Mouse (Mus musculus) kidney, embryonic 15.5 days (tissue): ENCODE measurements around the gene G6pc3. TPM values are rescaled to one million over a fixed set of nuclear protein-coding genes. Genes with fewer than 3 reads are reported as not detected.

Experiments used
- ATAC-seq: fragments of 200-750 bp; cut with Nextera tagmentation; replicated peaks from 2 replicates; pipeline ENCODE4 v1.8.0; 2017; ENCODE audit warnings: moderate TSS enrichment; ENCODE audit not compliant: low FRiP score
- H3K27ac ChIP-seq: fragments of 300-500 bp; sonication (generic); 2 replicates; pipeline ENCODE4 v1.5.1; 2015; ENCODE audit warnings: mild to moderate bottlenecking, inconsistent platforms
- H3K27me3 ChIP-seq: fragments of 300-500 bp; sonication (generic); 2 replicates; pipeline ENCODE4 v1.6.1; 2015; ENCODE audit warnings: inconsistent platforms
- H3K36me3 ChIP-seq: fragments of 300-500 bp; sonication (generic); 2 replicates; pipeline ENCODE4 v1.6.1; 2015; ENCODE audit warnings: inconsistent platforms
- H3K4me1 ChIP-seq: fragments of 300-500 bp; sonication (generic); 2 replicates; pipeline ENCODE4 v1.6.1; 2015; ENCODE audit warnings: inconsistent platforms
- H3K4me2 ChIP-seq: fragments of 300-500 bp; sonication (generic); 2 replicates; pipeline ENCODE4 v1.6.1; 2015; ENCODE audit warnings: moderate library complexity, mild to moderate bottlenecking, inconsistent platforms
- H3K4me3 ChIP-seq: fragments of 300-500 bp; sonication (generic); replicated peaks from 2 replicates; pipeline ENCODE4 v1.5.1; 2015; ENCODE audit warnings: mild to moderate bottlenecking, inconsistent platforms
- H3K9ac ChIP-seq: fragments of 300-500 bp; sonication (generic); 2 replicates; pipeline ENCODE4 v1.6.1; 2015; ENCODE audit warnings: mild to moderate bottlenecking, inconsistent platforms
- H3K9me3 ChIP-seq: fragments of 300-500 bp; sonication (generic); replicated peaks from 2 replicates; pipeline ENCODE4 v1.6.1; 2016; ENCODE audit warnings: inconsistent platforms
- WGBS: fragments of 180-500 bp; shearing (Covaris S2); methylation state at CpG from one replicate; pipeline ENCODE4 v1.1.7; 2015; ENCODE audit warnings: mixed read lengths; 5-methylcytosine and 5-hydroxymethylcytosine counted together
- microRNA-seq: library from miRNA; unstranded; fragments of <30 nt; microRNA quantifications from one replicate; pipeline ENCODE4, GENCODE M21; 2016
- polyA plus RNA-seq: library from polyadenylated mRNA; unstranded; fragments of >200 nt; fragmentation: Nextera tagmentation; extraction: Ambion mirVana; gene quantifications from 2 replicates; pipeline ENCODE4 v1.2.1, GENCODE M21; 2015

G6pc3 gene
- polyA plus RNA-seq, 1 experiment from 2014 or later = 43.4 TPM

DNA sequence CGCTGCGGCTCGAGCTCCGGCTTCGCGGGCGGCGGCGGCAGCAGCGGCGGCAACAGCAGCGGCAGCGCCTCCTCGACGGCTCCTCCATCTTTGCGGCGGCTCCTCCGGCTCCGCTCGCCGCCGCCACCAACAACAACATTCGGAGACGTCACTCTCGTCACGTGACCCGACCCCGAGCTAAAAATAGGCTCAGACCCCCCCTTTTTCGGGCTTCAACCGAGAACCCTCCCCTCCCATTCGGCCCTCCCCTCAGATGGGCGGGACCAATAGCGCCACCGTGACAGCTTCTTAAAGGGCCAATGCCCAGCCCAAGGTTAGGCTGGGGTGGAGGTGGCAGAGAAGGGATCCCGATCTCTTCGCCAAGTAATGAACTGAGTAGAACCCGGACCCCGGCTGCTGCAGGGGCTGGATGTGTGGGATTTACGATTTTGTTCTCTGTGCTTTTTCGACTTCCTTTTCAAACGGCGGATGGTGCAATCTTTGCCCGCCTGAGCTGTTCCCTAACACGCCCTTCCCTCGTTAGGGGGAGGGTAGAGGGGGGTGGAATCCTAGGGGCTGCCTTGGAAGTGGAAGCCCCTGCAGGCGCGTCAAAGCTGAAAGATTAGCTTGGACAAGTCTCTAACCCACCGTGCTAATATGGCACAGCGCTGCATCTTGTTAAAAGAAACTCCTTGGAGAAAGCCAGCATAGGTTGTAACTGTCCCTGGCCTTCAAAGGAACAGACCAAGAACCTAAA is 40.8 kb downstream of the G6pc3 start, which contains the start of gene Hdac5:
TSS of gene Hdac5 (minus strand) at position 161 of the 736 bp plus-strand sequence.
- Histone ChIP-seq H3K4me3 (peak within 1 kb of the TSS; percentile 82), H3K36me3 (no peaks in the 10 kb centered on the region), H3K9ac (peak within 1 kb of the TSS; percentile 69), H3K4me2 (peak within 1 kb of the TSS; percentile 91), H3K27me3 (no peaks in the 10 kb centered on the region), H3K9me3 (no peaks in the 10 kb centered on the region), H3K27ac (peak within 1 kb of the TSS; percentile 81), H3K4me1 (peaks cover 40% of the 10 kb centered on the region)
- WGBS = 3% methylated on average over 48 of the region's 49 CpGs
- ATAC-seq = peak; percentile 89

DNA sequence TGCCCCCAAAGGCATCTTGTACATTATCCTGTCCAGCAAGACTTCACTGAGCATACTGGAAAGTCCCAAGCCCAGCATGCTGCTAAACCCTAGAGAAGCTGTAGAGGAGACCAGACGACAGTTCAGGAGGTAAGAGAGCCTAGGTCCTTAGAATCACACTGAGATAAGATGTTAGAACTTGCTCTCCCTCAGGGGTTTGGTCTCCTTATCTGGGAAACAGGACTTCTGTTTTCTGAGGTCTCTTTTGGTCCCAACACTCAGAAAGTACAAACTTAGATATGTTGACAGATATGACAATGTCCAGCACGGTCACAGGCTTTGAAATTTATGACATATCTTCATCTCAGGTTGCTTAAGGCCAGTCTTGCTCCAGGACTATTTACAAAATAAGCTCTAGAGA is 46.6 kb downstream of the G6pc3 start:
- no peak overlapping the region for H3K9ac ChIP-seq
- no peak overlapping the region for H3K4me3 ChIP-seq
- H3K27ac ChIP-seq = no peak overlapping the region
- H3K36me3 ChIP-seq = no peaks in the 10 kb centered on the region
- no peak overlapping the region for H3K4me2 ChIP-seq
- no peaks in the 10 kb centered on the region for H3K4me1 ChIP-seq
- no peak for ATAC-seq
- no peaks in the 10 kb centered on the region for H3K9me3 ChIP-seq
- no peaks in the 10 kb centered on the region for H3K27me3 ChIP-seq
- 66% methylated on average over 2 of the region's 2 CpGs for WGBS

DNA sequence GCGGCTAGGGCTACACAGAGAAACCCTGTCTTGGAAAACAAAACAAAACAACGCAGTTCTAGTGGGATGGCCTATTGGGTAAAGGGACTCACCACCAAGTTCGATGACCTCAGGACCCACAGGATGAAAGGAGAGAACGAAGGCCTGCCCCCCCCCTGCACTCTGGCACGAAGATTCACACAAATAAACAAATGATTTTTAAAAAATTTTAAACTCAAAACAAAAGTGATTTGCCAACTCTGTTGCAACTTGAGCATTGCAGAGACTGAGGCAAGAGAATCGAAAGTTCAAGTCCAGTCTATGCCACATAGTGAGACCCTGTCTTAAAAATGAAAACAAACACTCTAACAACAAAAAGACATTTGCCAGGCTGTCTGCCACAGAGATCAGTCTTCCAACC is 51.2 kb downstream of the G6pc3 start:
- H3K27me3 ChIP-seq = no peaks in the 10 kb centered on the region; the same call in 1 of the 2 replicates
- no peaks in the 10 kb centered on the region for H3K36me3 ChIP-seq
- H3K4me3 ChIP-seq = no peak overlapping the region
- no peak overlapping the region for H3K4me2 ChIP-seq
- WGBS = 87% methylated on average over 6 of the region's 6 CpGs
- no peaks in the 10 kb centered on the region for H3K9me3 ChIP-seq
- no peak for ATAC-seq
- H3K4me1 ChIP-seq = peaks cover 12% of the 10 kb centered on the region
- H3K9ac ChIP-seq = no peak overlapping the region
- H3K27ac ChIP-seq = no peak overlapping the region

DNA sequence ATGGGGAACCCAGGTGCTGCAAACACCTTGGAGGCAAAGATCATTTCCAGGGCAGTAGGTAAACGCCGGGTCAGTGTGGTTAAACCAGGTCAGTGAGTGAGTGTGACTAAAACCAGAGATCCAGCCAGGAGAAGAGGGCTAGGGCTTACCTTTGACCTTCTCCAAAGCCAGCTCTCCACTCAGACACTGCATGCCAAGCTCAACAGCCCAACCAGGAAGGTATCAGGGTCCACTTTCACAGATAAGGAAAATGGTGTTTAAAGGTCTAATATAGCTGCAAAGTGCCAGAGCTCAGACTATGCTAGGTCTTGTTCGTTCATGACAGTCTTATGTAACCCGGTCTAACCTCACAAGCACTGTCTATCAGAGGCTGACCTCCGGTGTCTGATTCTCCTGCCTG is 51.8 kb downstream of the G6pc3 start:
- H3K27ac ChIP-seq = no peak overlapping the region
- no peak for ATAC-seq
- H3K9me3 ChIP-seq = no peaks in the 10 kb centered on the region
- WGBS = 84% methylated on average over 5 of the region's 5 CpGs
- no peaks in the 10 kb centered on the region for H3K36me3 ChIP-seq
- no peaks in the 10 kb centered on the region; the same call in 1 of the 2 replicates for H3K27me3 ChIP-seq
- peaks cover 12% of the 10 kb centered on the region for H3K4me1 ChIP-seq
- no peak overlapping the region for H3K4me2 ChIP-seq
- H3K4me3 ChIP-seq = no peak overlapping the region
- no peak overlapping the region for H3K9ac ChIP-seq

DNA sequence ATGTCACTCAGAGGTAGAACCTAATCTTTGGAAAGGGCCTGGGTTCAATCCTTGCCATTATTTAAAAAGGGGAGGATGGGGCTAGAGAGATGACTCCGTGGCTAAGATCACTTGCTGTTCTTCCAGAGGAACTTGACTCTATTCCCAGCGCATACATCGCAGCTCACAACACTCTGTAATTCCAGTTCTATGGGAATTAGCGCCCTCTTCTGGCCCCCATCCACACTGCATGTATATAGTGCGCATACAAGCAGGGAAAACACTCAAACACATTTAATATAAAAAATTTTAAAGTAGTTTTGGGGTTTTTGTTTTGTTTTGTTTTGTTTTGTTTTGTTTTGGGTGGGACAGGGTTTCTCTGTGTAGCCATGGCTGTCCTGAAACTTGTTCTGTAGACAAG is 52.5 kb downstream of the G6pc3 start:
- Histone ChIP-seq H3K36me3 (no peaks in the 10 kb centered on the region), H3K4me2 (no peak overlapping the region), H3K4me3 (no peak overlapping the region)

More for the DNA sequence above, 52.5 kb downstream of the G6pc3 start:
- Histone ChIP-seq H3K9me3 (no peaks in the 10 kb centered on the region), H3K4me1 (peaks cover 12% of the 10 kb centered on the region), H3K27me3 (no peaks in the 10 kb centered on the region; the same call in 1 of the 2 replicates), H3K27ac (no peak overlapping the region), H3K9ac (no peak overlapping the region)
- ATAC-seq = no peak
- 60% methylated on average over 5 of the region's 5 CpGs for WGBS

Small RNA genes lying within 50 kb of the gene (microRNA-seq; reads per million reads assigned to microRNA genes)
- 1.3 reads per million for gene Mir8101

Other genes starting within 250 kb of the G6pc3 start
- gene Sost, start 222.6 kb upstream of the G6pc3 start, polyA plus RNA-seq = 0.83 and 1.4 TPM in 2 replicates
- gene Cfap97d1, start 205.3 kb upstream of the G6pc3 start, polyA plus RNA-seq = not detected in 2 replicates
- gene Dusp3, start 202.6 kb upstream of the G6pc3 start, polyA plus RNA-seq = 32.8 and 33.8 TPM in 2 replicates
- 7.8 and 11.0 TPM in 2 replicates for gene Mpp3, start 161.2 kb upstream of the G6pc3 start, polyA plus RNA-seq
- gene Cd300lg, start 148.1 kb upstream of the G6pc3 start, polyA plus RNA-seq = 0.82 and 1.1 TPM in 2 replicates
- gene Mpp2, start 101.1 kb upstream of the G6pc3 start, polyA plus RNA-seq = 14.0 and 14.2 TPM in 2 replicates
- gene Ppy, start 88.3 kb upstream of the G6pc3 start, polyA plus RNA-seq = not detected in 2 replicates
- 3.6 TPM in 1 of 2 replicates, not detected in the other for gene Pyy, start 81.8 kb upstream of the G6pc3 start, polyA plus RNA-seq
- 0.19 and 0.33 TPM in 2 replicates for gene Nags, start 44.1 kb upstream of the G6pc3 start, polyA plus RNA-seq
- 35.3 and 36.5 TPM in 2 replicates for gene Tmem101, start 33.2 kb upstream of the G6pc3 start, polyA plus RNA-seq
- 122 and 135 TPM in 2 replicates for gene Lsm12, start 4.3 kb upstream of the G6pc3 start, polyA plus RNA-seq
- gene Hdac5, start 40.5 kb downstream of the G6pc3 start, polyA plus RNA-seq = 47.4 and 48.4 TPM in 2 replicates
- 18.1 and 22.2 TPM in 2 replicates for gene BC030867, start 59.3 kb downstream of the G6pc3 start, polyA plus RNA-seq
- gene Asb16, start 79.1 kb downstream of the G6pc3 start, polyA plus RNA-seq = 0.10 and 0.13 TPM in 2 replicates
- 48.9 and 57.9 TPM in 2 replicates for gene Tmub2, start 95.3 kb downstream of the G6pc3 start, polyA plus RNA-seq
- gene Atxn7l3, start 107.0 kb downstream of the G6pc3 start, polyA plus RNA-seq = 12.3 and 14.0 TPM in 2 replicates
- 95.3 and 100 TPM in 2 replicates for gene Ubtf, start 130.1 kb downstream of the G6pc3 start, polyA plus RNA-seq
- gene Slc4a1, start 176.6 kb downstream of the G6pc3 start, polyA plus RNA-seq = 12.8 and 20.2 TPM in 2 replicates
- gene Rundc3a, start 203.8 kb downstream of the G6pc3 start, polyA plus RNA-seq = 2.5 and 4.9 TPM in 2 replicates
- 271 and 298 TPM in 2 replicates for gene Slc25a39, start 218.3 kb downstream of the G6pc3 start, polyA plus RNA-seq
- 151 and 172 TPM in 2 replicates for gene Grn, start 240.7 kb downstream of the G6pc3 start, polyA plus RNA-seq